Mouse (Mus musculus): ENCODE measurements around the gene Cmtm6. TPM values are rescaled to one million over a fixed set of nuclear protein-coding genes. Genes with fewer than 3 reads are reported as not detected.
"Not testable (repeated sequence)": the region's sequence is repeated elsewhere in the genome, so short reads cannot be mapped to it uniquely, and the experiment has no call there.

Gene Cmtm6
- total RNA-seq, 2 experiments from 2014 or later, result 22.3 to 22.4 TPM

DNA sequence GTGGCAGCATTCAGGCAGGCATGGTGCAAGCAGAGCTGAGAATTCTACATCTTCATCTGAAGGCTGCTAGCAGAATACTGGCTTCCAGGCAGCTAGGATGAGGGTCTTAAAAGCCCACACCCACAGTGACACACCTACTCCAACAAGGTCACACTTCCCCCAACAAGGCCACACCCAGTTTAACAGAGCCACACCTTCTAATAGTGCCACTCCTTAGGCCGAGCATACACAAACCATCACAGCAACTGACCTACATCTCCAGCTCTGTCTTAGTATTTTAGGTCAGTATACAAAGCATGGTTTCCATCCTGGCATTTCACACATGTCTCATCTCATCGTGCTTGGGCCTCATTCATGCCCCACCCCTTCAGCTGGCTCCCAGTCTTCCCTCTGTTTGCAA lies 2.5 kb upstream of the Cmtm6 start:
- DNase-seq; intact Hi-C loops (cut with DNase I): not testable (repeated sequence)

DNA sequence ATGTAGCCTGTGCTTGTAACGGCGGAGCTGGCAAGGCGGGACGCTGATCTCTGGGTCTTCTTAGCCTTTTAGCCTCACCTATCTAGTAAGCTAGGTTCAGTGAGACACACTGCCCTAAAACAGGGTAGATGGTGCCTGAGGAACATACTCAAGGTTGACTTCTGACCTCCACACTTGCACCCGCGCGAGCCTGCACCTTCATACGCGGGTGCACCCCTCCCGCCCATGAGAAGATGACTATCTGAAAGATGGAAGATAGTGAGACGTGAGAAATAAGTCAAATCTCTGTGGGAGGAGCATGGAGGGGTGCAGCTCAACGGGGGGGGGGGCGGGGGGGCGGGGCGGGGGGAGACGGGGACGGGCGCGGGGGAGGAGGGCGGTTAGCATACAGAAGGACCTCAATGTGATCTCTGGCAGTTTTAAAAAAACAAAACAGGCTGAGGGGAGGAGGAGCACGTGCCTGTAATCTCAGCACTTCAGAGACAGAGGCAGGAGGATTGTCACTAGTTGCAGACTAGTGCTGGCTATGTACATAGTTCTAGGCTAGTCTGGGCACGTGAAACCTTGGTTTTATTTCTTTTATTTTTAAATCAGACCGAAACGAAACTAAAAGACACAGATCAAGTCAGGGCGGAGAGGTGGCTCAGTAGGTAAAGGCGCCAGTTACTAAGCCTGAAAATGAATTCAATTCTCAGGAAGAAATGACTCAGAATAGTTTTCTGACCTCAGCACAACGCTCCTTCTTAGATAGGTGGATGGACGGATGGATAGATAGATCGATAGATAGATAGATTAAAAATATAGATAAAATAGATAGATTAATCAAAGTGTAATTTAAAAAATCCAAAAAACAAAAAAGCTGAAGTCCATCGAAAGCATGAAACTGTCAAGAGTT lies 758 bp upstream of the Cmtm6 start:
- DNase-seq, result no peak
- intact Hi-C loops (cut with DNase I), result loop anchor here (1.0 to 10.0 kb wide), 3 partner anchors 42 to 335 kb away; partner anchors contain the start of genes Crtap, Dync1li1 and Gpd1l

DNA sequence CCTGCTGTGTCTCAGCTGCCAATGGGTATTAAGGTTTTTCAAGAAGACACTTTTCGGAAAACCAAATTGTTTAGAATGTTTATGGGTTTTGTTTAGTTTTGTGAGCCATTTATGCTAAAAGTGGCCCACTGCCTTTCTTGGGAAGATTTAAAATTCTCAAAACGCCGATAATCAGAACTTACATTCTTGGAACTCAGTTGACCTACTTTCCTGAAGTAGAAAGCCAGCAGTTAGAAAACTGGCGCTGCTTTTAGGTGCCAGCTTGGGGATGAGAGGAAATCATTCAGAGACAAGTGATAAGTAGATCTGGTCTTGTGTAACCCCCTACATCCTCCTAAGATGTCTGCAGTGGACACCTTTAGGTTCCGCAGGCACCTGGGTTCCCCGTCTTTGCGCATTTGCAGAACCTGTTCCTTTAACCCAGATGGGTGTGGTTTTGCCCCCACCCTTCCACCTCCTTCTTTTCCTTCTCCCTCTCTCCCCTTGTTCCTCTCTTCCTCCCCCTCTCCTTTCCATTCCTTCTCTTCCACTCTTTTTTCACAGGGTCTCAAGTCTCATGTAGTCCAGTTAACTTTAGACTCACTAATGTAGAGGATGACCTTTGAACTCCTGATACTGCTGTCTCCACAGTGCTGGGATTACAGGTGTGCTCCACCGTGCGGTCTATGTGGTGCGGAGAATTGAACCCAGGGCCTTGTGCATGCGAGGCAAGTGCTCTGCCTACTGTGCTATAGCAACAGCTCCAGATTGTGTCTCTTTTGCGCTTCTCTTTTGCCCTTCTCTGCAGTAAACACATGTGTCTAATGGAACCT lies 1.2 kb downstream of the Cmtm6 start:
- no peak for DNase-seq
- intact Hi-C loops (cut with DNase I), result loop anchor here (1.0 to 10.0 kb wide), 3 partner anchors 150 to 337 kb away; partner anchors contain the start of genes Crtap and Gpd1l

DNA sequence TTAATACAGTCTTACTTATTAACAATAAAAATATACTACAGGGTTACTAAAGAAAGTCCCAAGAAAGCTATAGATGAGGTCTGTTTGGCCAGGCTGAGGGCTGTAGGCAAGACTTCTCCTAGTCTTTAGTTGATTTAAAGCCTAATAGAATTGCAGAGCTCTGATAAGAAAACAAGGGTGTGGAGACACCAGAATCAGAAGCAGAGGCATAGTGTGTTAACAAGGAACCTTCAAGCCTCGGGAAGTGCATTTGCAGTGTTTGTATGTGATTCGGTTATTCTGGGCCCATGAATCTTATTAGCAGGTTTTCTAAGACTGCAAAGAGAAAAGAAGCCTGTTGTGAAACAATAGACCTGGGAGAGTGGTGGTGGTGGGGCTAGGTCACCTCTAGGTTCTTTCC lies 2.3 kb downstream of the Cmtm6 start:
- no peak for DNase-seq
- intact Hi-C loops (cut with DNase I), result loop anchor here (5.0 to 10.0 kb wide), 2 partner anchors 199 to 338 kb away; partner anchors contain the start of genes Crtap and Gpd1l

DNA sequence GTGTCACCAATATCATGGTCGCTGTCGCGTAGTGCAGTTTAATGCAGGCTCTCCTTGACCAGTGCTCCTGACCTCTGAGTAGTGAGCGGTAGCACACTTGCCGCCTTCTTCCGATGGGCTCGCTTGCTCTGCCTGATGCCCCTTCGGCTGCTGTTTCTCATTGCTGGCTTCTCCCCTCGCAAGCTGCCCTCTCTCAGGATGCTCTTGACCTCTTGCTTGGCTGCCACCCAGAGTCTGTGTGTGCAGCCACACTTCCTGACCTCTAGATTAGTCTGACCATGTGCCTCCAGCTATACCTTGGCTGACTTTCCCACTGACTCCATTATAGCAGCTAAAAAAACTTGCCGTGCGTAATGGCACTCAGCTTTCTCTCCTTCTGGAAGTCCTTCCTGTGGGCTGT lies 5.5 kb downstream of the Cmtm6 start:
- peak; percentile 32 to 43 for DNase-seq
- intact Hi-C loops (cut with DNase I), result loop anchor here (10.0 kb wide), 1 partner anchor 342 kb away; the partner anchor contains the start of gene Crtap

DNA sequence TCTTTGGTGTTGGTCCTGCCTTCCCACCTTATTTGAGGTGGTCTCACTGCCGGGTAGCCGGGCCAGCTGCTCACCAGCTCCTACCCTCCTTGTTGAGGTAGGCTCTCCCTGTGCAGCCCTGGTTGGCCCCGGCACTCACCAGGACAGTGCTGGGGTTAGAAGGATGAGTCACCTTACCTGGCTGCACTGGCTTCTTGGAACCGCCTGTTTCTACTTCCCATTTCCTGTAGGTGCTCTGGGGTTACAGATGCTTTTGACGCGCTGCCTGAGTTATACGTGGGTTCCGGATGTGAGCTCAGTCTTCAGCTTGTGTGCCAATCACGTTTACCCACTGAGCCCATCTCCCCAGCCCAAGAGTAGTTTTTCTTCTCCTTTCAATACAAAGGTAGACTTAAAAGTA lies 9.4 kb downstream of the Cmtm6 start:
- intact Hi-C loops (cut with DNase I), result no loop called here
- no peak for DNase-seq

DNA sequence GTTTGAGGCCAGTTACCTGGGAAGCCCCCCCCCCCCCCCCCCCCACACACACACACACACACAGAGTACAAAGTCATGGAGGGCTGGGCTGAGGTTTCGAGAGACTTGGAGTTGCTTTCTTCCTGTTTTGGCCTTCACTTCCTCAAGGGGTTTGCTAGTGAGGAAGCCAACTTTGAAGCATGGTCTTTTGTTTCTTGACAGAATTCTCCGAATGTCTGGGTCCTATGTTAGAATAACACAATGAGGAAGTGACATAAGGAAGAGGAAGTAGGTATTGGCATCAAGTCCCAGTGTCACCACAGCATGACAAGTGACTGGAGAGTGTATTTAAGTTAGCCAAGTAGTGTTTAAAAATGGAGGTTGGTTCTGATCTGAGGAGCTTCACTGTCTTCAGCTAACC lies 11.8 kb downstream of the Cmtm6 start:
- intact Hi-C loops (cut with DNase I), result no loop called here
- DNase-seq, result no peak

DNA sequence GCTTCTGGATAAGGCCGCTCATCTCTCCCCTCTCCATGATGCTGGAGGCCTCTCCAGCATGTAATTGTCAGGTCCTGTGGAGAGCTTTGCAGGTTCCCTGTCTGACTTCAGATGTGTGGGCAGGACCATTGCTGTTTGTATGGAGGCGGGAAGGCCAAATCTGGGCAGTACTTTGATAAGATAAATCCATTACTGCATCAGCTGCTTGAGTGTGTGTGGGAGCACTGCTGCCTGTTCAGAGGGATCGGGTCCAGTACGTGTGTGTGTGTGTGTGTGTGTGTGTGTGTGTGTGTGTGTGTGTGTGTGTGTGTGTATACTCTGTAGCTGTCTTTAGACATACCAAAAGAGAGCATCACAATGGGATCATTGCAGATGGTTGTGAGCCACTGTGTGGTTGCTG lies 14.2 kb downstream of the Cmtm6 start:
- no peak for DNase-seq
- intact Hi-C loops (cut with DNase I), result no loop called here

DNA sequence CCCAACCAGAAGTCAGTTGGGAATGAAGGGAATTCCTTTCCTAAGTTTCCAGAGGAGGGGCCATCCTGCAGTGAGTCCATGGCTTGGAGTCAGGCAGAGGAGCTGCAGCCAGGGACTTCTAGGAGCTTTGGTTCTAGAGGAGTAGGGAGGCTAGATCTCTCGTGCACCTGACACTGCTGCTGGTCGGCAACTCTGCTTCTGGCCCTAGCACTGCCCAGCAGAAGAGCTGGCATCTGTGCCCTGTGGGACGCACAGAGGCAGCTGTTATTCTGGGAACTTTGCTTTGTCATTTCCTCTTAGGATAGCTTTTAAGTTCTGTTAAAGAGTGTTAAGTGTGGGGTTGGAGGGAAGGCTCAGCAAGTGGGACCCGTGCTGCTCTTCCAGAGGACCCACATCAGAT lies 14.7 kb downstream of the Cmtm6 start:
- no peak for DNase-seq
- intact Hi-C loops (cut with DNase I), result no loop called here

DNA sequence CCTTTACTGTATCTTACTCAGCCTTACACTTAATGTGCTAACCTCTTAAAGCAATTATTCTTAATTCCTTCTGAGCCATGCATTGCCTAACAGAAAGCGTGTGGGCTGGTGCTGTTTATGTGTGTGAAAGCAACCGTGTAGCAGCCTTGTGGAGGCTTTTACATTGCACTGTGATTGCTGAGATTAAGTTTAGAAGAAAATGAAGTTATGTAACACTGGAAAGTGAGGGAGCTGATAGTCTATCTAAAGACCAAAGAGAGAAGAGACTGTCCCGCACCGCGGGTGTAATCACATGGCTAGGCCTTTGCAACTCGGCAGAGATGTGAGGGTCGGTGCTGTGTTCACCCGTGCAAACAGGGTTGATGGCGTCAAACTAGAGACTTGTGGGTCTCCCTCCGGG lies 16.1 kb downstream of the Cmtm6 start:
- intact Hi-C loops (cut with DNase I), result no loop called here
- DNase-seq, result no peak

DNA sequence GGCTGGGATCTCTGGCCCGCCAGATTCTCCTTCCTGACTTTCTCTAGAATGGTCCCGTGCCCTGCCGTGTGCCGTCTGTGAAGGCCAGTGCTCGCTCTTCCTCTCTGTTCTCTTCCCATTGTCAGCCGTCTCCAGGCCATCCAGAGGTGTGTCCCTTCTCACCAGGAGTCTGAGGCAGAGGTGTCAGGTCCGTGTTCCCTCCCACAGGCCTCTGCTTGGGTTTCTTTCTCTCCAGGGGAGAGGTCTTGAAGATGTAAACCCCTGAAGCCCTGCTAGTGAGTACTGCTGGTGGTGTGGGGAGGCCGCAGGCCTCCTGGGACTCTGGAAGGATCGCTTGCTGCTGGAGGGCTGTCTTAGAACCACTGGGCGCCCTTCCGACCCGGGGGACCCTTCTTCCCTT lies 16.6 kb downstream of the Cmtm6 start:
- DNase-seq, result no peak
- intact Hi-C loops (cut with DNase I), result no loop called here

DNA sequence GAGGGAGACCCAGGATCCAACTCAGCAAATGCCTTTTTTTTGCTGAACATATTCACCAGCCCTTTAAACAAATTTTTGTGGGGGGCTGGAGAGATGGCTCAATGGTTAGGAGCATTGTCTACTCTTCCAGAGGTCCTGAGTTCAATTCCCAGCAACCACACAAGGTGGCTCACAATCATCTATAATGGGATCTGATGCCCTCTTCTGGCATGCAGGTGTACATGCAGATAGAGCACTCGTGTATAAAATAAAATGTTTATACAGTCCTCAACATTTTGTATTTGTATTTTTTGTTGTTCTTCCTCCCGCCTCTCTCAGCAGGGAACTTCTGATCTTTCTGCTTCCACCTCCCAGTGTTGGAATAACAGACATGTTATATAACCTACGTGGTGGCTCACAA lies 20.7 kb downstream of the Cmtm6 start:
- DNase-seq, result no peak
- intact Hi-C loops (cut with DNase I), result loop anchor here (5.0 kb wide), 2 partner anchors 136 to 206 kb away; no protein-coding TSS in a partner anchor

DNA sequence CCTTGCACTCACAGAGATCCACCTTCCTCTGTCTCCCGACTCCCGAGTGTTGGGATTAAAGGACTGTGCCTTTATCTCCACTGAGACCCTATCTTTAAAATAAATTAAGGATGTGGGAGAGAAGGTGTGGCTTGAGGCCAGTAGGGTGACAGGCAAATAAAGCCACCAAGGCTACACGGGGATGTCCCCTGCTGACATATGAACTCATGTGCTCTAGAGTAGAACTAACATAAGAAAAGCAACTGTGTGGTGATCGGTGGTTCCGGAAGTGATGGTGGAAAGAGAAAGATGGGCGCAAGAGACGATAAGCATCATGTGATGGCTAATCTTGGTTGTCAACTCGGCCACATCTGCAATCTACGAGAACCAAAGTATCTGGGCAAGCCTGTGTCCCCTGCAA lies 21.4 kb downstream of the Cmtm6 start:
- intact Hi-C loops (cut with DNase I), result loop anchor here (1.0 to 5.0 kb wide), 5 partner anchors 28 to 205 kb away; partner anchors contain the start of gene Cmtm7
- DNase-seq, result no peak

DNA sequence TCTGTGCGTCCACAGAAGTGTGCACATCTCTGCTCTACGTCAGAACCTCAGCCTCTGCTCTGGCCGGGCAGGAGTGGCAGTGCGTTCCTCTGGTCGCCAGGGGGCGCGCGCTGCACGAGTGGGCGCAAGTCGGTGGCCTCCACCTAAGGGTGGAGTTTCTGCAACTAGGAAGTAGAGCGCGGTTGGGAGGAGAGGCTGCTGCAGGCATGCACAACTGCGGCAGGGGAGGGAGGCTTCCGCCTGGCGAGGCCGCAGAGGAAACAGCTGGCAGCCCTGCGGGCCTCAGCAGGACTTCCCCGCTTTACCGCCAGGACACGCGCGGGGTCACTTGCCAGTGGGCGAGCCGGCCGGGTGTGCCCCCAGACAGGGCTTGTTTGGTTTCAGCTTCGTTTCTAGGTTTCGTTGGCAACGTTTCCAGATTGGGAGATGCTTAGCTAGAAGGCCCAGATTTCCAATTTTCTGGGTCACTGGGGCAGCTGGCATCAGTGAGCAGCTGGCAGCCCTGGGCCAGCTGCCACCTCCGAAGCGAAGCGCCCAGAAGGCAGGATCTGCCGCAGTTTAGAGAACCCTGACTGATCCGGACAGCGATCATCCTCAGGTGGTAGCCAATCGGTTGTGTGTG lies 22.1 kb downstream of the Cmtm6 start:
- intact Hi-C loops (cut with DNase I), result loop anchor here (1.0 to 5.0 kb wide), 5 partner anchors 28 to 204 kb away; partner anchors contain the start of gene Cmtm7
- peak; percentile 93 to 96 for DNase-seq

DNA sequence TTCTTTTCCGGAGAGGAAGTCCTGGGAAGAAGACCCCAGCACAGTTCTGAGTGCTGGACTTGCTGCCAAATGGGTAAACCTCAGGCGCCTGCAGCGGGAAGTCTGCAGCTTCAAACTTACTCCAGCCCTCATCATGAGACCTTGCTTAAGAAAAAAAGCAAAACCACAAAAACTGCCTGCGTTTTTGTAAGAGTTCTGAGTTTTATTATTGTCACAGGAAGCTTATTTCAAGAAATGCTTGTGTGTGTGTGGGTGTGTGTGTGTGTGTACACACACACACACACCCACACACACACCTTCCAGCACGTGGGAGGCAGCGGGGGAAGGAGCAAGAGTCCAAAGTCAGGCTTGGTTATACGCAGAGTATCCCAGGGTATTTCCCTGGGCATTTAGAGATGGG lies 27.4 kb downstream of the Cmtm6 start:
- no peak for DNase-seq
- intact Hi-C loops (cut with DNase I), result no loop called here

DNA sequence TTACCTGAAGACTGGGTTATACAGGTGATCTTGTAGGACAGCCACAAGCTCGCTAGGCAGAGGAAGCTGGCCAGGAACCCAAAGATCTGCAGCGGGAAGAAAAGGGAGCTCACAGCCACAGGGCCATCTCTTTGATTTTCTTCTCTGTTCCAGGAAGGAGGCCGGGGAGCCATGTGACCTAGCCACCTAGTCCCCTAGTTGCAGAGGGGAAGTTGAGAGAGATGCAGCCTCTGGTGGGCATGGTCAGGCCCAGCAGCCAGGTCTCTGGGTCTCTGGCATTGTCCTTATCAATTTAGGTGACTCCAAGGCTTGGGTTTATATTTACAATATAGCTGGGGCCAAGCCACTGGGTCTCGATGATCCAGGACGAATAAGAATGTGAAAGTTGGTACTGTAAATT lies 27.9 kb downstream of the Cmtm6 start:
- intact Hi-C loops (cut with DNase I), result no loop called here
- no peak for DNase-seq

DNA sequence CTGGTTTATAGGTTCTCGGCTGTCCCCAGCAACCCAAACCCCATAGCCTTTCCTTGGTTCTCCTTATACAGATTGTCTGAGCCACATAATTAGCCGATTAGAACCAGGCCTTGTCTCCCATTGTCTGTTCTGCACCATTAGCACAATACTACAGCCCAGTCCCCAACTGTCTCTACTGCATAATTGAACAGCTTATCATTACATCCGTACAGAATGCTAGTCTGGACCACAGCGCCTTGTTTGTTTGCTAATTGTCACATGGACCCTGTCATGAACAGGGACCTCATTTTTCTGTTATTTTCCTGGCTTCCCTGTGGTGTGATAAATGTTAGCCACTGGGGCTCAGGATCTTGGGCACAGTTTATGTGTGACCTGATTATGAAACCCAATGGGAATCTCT lies 29.0 kb downstream of the Cmtm6 start:
- no peak for DNase-seq
- intact Hi-C loops (cut with DNase I), result no loop called here

DNA sequence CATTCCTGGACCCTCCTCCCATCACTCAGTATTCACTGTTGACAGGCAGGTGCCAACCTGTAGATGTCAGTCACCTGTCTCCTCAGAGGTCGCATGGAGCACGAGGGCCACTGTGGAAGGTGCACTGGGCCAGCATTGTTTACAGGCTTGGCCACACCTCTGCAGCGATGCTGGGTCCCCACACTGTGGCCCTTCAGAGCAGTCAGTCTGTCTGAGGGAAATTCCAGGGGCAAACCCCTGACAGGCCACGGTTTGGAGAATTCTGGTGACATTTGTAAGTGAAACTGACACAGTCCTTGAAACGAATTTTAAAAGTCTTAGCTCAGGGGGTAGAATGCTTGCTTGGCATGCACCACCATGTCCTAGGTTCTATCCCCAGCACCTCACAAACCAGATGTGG lies 29.4 kb downstream of the Cmtm6 start:
- intact Hi-C loops (cut with DNase I), result no loop called here
- no peak for DNase-seq

DNA sequence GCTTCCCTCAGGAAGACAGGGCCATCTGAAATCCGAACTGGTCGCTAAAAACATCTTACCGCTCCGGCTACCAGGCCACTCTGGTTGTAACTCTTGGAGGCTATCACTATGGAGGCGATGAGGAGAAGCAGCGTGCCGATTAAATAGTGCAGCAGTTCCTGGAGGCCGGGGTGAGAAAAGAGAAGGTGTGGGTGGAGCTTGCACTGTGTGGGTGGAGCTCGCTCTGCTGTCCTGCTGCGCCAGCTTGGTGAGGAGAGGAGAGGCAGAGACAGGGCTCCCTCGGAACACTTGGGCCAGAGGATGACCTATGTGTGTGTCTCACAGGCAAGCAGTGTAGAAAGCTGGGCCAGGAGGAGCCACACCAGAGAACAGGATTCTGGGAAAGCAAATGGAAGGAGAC lies 30.9 kb downstream of the Cmtm6 start:
- DNase-seq, result no peak
- intact Hi-C loops (cut with DNase I), result no loop called here

DNA sequence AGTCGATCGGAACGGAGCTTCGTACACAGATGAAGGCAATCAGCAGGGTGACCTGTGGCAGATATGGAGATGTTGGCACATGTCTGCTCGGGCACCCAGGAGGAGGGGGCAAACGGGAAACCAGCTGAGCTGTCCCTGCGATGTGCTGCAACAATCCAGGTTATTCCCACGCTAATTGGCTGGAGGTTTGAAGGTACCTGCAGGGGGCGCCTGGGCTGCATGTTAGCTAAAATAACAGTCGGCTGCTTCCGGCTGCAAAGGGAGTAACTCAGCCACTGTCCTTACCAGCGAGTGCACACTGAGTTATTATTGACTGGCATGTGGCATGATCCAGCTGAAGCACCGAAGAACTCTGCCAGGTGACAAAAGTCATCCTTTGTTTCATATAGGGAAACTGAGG lies 32.4 kb downstream of the Cmtm6 start:
- intact Hi-C loops (cut with DNase I), result no loop called here
- peak in 1 of 2 experiments; percentile 44 for DNase-seq

DNA sequence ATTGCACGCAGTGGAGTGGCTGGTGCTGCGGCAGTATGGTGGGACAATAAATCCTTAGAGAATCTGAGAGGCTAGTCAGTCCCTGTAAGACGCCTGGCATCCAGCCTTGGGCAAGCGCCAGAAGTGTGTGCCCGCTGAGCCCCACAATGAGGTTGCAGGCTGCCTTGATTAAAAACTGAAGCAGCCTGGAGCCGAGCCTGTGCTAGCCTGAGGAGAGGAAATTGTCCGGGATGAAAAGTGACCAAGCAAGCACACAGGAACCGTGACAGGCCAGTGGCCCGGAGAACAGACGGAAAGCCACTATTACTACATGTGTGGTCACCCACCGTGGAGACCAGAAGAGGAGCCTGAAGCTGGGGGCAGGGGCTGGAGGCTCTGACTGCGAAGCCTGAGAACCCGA lies 36.1 kb downstream of the Cmtm6 start:
- intact Hi-C loops (cut with DNase I), result no loop called here
- DNase-seq, result no peak
